Mouse (Mus musculus): ENCODE results near the gene Crybg2. TPM values are rescaled to one million over a fixed set of nuclear protein-coding genes. Genes with fewer than 3 reads are reported as not detected.
A peak's percentile ranks its signal among the peaks of the same experiment; 100 is the strongest.

Gene Crybg2
- polyA plus RNA-seq, 1 experiment from 2014 or later: 4.2 TPM

- Histone ChIP-seq H3K27ac (ENCODE audit: low read length) (no peak overlapping the region), H3K4me2 (ENCODE audit: low read depth, low read length) (no peak overlapping the region), H3K27me3 (ENCODE audit: control insufficient read depth, insufficient read depth, low read depth, low read length) (no peaks in the 10 kb centered on the region), H3K4me3 (ENCODE audit: low read length) (no peak overlapping the region), H3K4me1 (replicated peaks; ENCODE audit: control insufficient read depth, insufficient read depth, low read length) (peaks cover 6% of the 10 kb centered on the region; the same call in 1 of the 2 replicates), H3K9me3 (ENCODE audit: control insufficient read depth, low read length) (no peaks in the 10 kb centered on the region), H3K9ac (ENCODE audit: low read length) (no peak overlapping the region), H3K36me3 (ENCODE audit: control insufficient read depth, insufficient read depth, low read length) (no peaks in the 10 kb centered on the region)
- 72% methylated on average over 4 of the region's 4 CpGs for WGBS
- ATAC-seq (ENCODE audit: low read depth): no peak
Measured at GRCm38 (mm10) chr4:134100245-134100644, 39.6 kb downstream of the Crybg2 start.

- Histone ChIP-seq H3K4me1 (replicated peaks; ENCODE audit: control insufficient read depth, insufficient read depth, low read length) (peaks cover 6% of the 10 kb centered on the region; the same call in 1 of the 2 replicates), H3K9ac (ENCODE audit: low read length) (peak within 1 kb of the TSS; percentile 66), H3K4me3 (ENCODE audit: low read length) (peak within 1 kb of the TSS; percentile 71), H3K36me3 (ENCODE audit: control insufficient read depth, insufficient read depth, low read length) (no peaks in the 10 kb centered on the region), H3K27me3 (ENCODE audit: control insufficient read depth, insufficient read depth, low read depth, low read length) (no peaks in the 10 kb centered on the region), H3K4me2 (ENCODE audit: low read depth, low read length) (peak within 1 kb of the TSS; percentile 72), H3K9me3 (ENCODE audit: control insufficient read depth, low read length) (no peaks in the 10 kb centered on the region), H3K27ac (ENCODE audit: low read length) (no peak within 1 kb of the TSS)
- ATAC-seq (ENCODE audit: low read depth): peak; percentile 98
- WGBS: 18% methylated on average over 34 of the region's 34 CpGs
Measured at GRCm38 (mm10) chr4:134101979-134102741, 41.5 kb downstream of the Crybg2 start, which contains the start of gene Ubxn11. Gene Ubxn11 (plus strand): TSS chr4:134102570.

GRCm38 (mm10) chr4:134102742-134103119 lies 42.1 kb downstream of the Crybg2 start:
- no peaks in the 10 kb centered on the region for H3K36me3 ChIP-seq (ENCODE audit: control insufficient read depth, insufficient read depth, low read length)
- H3K27ac ChIP-seq (ENCODE audit: low read length): no peak overlapping the region
- H3K9ac ChIP-seq (ENCODE audit: low read length): peak overlapping the region; percentile 66
- peak overlapping the region; percentile 72 for H3K4me2 ChIP-seq (ENCODE audit: low read depth, low read length)
- no peaks in the 10 kb centered on the region for H3K9me3 ChIP-seq (ENCODE audit: control insufficient read depth, low read length)
- 4% methylated on average over 21 of the region's 21 CpGs for WGBS
- ATAC-seq (ENCODE audit: low read depth): peak; percentile 24
- H3K27me3 ChIP-seq (ENCODE audit: control insufficient read depth, insufficient read depth, low read depth, low read length): no peaks in the 10 kb centered on the region
- peak overlapping the region; percentile 71 for H3K4me3 ChIP-seq (ENCODE audit: low read length)
- H3K4me1 ChIP-seq (replicated peaks; ENCODE audit: control insufficient read depth, insufficient read depth, low read length): peaks cover 6% of the 10 kb centered on the region; the same call in 1 of the 2 replicates

- peaks cover 12% of the 10 kb centered on the region; the same call in 1 of the 2 replicates for H3K4me1 ChIP-seq (replicated peaks; ENCODE audit: control insufficient read depth, insufficient read depth, low read length)
Measured at GRCm38 (mm10) chr4:134106105-134106504, 45.5 kb downstream of the Crybg2 start.

GRCm38 (mm10) chr4:134107730-134108129 lies 47.1 kb downstream of the Crybg2 start:
- Histone ChIP-seq H3K9ac (ENCODE audit: low read length) (no peak overlapping the region), H3K4me1 (replicated peaks; ENCODE audit: control insufficient read depth, insufficient read depth, low read length) (peaks cover 11% of the 10 kb centered on the region; the same call in 1 of the 2 replicates), H3K27me3 (ENCODE audit: control insufficient read depth, insufficient read depth, low read depth, low read length) (no peaks in the 10 kb centered on the region), H3K9me3 (ENCODE audit: control insufficient read depth, low read length) (no peaks in the 10 kb centered on the region), H3K4me2 (ENCODE audit: low read depth, low read length) (no peak overlapping the region), H3K4me3 (ENCODE audit: low read length) (no peak overlapping the region), H3K36me3 (ENCODE audit: control insufficient read depth, insufficient read depth, low read length) (no peaks in the 10 kb centered on the region), H3K27ac (ENCODE audit: low read length) (no peak overlapping the region)
- no peak for ATAC-seq (ENCODE audit: low read depth)
- WGBS: 77% methylated on average over 7 of the region's 7 CpGs

More at GRCm38 (mm10) chr4:134106105-134106504, 45.5 kb downstream of the Crybg2 start:
- Histone ChIP-seq H3K9ac (ENCODE audit: low read length) (no peak overlapping the region), H3K36me3 (ENCODE audit: control insufficient read depth, insufficient read depth, low read length) (no peaks in the 10 kb centered on the region), H3K9me3 (ENCODE audit: control insufficient read depth, low read length) (no peaks in the 10 kb centered on the region), H3K4me2 (ENCODE audit: low read depth, low read length) (no peak overlapping the region), H3K4me3 (ENCODE audit: low read length) (no peak overlapping the region), H3K27me3 (ENCODE audit: control insufficient read depth, insufficient read depth, low read depth, low read length) (no peaks in the 10 kb centered on the region), H3K27ac (ENCODE audit: low read length) (no peak overlapping the region)
- WGBS: 54% methylated on average over 7 of the region's 7 CpGs
- ATAC-seq (ENCODE audit: low read depth): no peak

- H3K4me3 ChIP-seq (ENCODE audit: low read length): no peak overlapping the region
- no peaks in the 10 kb centered on the region for H3K27me3 ChIP-seq (ENCODE audit: control insufficient read depth, insufficient read depth, low read depth, low read length)
- peaks cover 7% of the 10 kb centered on the region; the same call in 1 of the 2 replicates for H3K4me1 ChIP-seq (replicated peaks; ENCODE audit: control insufficient read depth, insufficient read depth, low read length)
- 17% methylated on average over 5 of the region's 5 CpGs for WGBS
- no peak for ATAC-seq (ENCODE audit: low read depth)
- H3K4me2 ChIP-seq (ENCODE audit: low read depth, low read length): no peak overlapping the region
- no peaks in the 10 kb centered on the region for H3K9me3 ChIP-seq (ENCODE audit: control insufficient read depth, low read length)
- H3K9ac ChIP-seq (ENCODE audit: low read length): 0 out of 2 replicates have a peak overlapping the region, but pooled peaks have one; percentile 18
- no peaks in the 10 kb centered on the region for H3K36me3 ChIP-seq (ENCODE audit: control insufficient read depth, insufficient read depth, low read length)
- H3K27ac ChIP-seq (ENCODE audit: low read length): no peak overlapping the region
Measured at GRCm38 (mm10) chr4:134108196-134108595, 47.6 kb downstream of the Crybg2 start.

GRCm38 (mm10) chr4:134110653-134111052 lies 50.0 kb downstream of the Crybg2 start:
- ATAC-seq (ENCODE audit: low read depth): no peak
- Histone ChIP-seq H3K27ac (ENCODE audit: low read length) (no peak overlapping the region), H3K36me3 (ENCODE audit: control insufficient read depth, insufficient read depth, low read length) (no peaks in the 10 kb centered on the region), H3K9ac (ENCODE audit: low read length) (no peak overlapping the region), H3K4me2 (ENCODE audit: low read depth, low read length) (no peak overlapping the region), H3K4me3 (ENCODE audit: low read length) (no peak overlapping the region), H3K9me3 (ENCODE audit: control insufficient read depth, low read length) (no peaks in the 10 kb centered on the region), H3K4me1 (replicated peaks; ENCODE audit: control insufficient read depth, insufficient read depth, low read length) (0 out of 2 replicates have a peak, but pooled peaks cover 6% of the 10 kb centered on the region), H3K27me3 (ENCODE audit: control insufficient read depth, insufficient read depth, low read depth, low read length) (no peaks in the 10 kb centered on the region)
- WGBS: 37% methylated on average over 3 of the region's 3 CpGs

GRCm38 (mm10) chr4:134112403-134112802 lies 51.8 kb downstream of the Crybg2 start:
- H3K27ac ChIP-seq (ENCODE audit: low read length): no peak overlapping the region
- no peak overlapping the region for H3K4me2 ChIP-seq (ENCODE audit: low read depth, low read length)
- 61% methylated on average over 6 of the region's 6 CpGs for WGBS
- no peak overlapping the region for H3K4me3 ChIP-seq (ENCODE audit: low read length)
- no peaks in the 10 kb centered on the region for H3K9me3 ChIP-seq (ENCODE audit: control insufficient read depth, low read length)
- no peaks in the 10 kb centered on the region for H3K36me3 ChIP-seq (ENCODE audit: control insufficient read depth, insufficient read depth, low read length)
- no peak for ATAC-seq (ENCODE audit: low read depth)
- 0 out of 2 replicates have a peak, but pooled peaks cover 6% of the 10 kb centered on the region for H3K4me1 ChIP-seq (replicated peaks; ENCODE audit: control insufficient read depth, insufficient read depth, low read length)
- H3K27me3 ChIP-seq (ENCODE audit: control insufficient read depth, insufficient read depth, low read depth, low read length): no peaks in the 10 kb centered on the region
- H3K9ac ChIP-seq (ENCODE audit: low read length): no peak overlapping the region

GRCm38 (mm10) chr4:134113356-134113994 lies 52.9 kb downstream of the Crybg2 start:
- H3K27ac ChIP-seq (ENCODE audit: low read length): no peak overlapping the region
- H3K4me2 ChIP-seq (ENCODE audit: low read depth, low read length): no peak overlapping the region
- no peak for ATAC-seq (ENCODE audit: low read depth)
- H3K9me3 ChIP-seq (ENCODE audit: control insufficient read depth, low read length): no peaks in the 10 kb centered on the region
- H3K9ac ChIP-seq (ENCODE audit: low read length): no peak overlapping the region
- no peak overlapping the region for H3K4me3 ChIP-seq (ENCODE audit: low read length)
- 0 out of 2 replicates have a peak, but pooled peaks cover 3% of the 10 kb centered on the region for H3K4me1 ChIP-seq (replicated peaks; ENCODE audit: control insufficient read depth, insufficient read depth, low read length)
- H3K27me3 ChIP-seq (ENCODE audit: control insufficient read depth, insufficient read depth, low read depth, low read length): no peaks in the 10 kb centered on the region
- WGBS: 62% methylated on average over 10 of the region's 10 CpGs
- no peaks in the 10 kb centered on the region for H3K36me3 ChIP-seq (ENCODE audit: control insufficient read depth, insufficient read depth, low read length)

All from lung, embryonic 16.5 days (tissue).